Mouse (Mus musculus) intestine, embryonic 16.5 days (tissue): ENCODE data around the gene Sdhb. TPM values are rescaled to one million over a fixed set of nuclear protein-coding genes. Genes with fewer than 3 reads are reported as not detected.

ENCODE experiments used
- ATAC-seq: fragments of 200-750 bp; cut with Nextera tagmentation; 2 replicates; pipeline ENCODE4 v1.8.0; 2017; ENCODE audit warnings: moderate TSS enrichment, moderate library complexity
- H3K27ac ChIP-seq: fragments of 300-500 bp; sonication (generic); 2 replicates; pipeline ENCODE4 v1.5.1; 2014; ENCODE audit warnings: mild to moderate bottlenecking, low read length
- H3K27me3 ChIP-seq: fragments of 300-500 bp; sonication (generic); replicated peaks from 2 replicates; pipeline ENCODE4 v1.6.1; 2014; ENCODE audit warnings: low read length, control low read depth, mixed read lengths; ENCODE audit not compliant: control insufficient read depth, insufficient read depth
- H3K36me3 ChIP-seq: fragments of 300-500 bp; sonication (generic); 2 replicates; pipeline ENCODE4 v1.6.1; 2014; ENCODE audit warnings: low read length, control low read depth; ENCODE audit not compliant: control insufficient read depth, insufficient read depth
- H3K4me1 ChIP-seq: fragments of 300-500 bp; sonication (generic); 2 replicates; pipeline ENCODE4 v1.6.1; 2014; ENCODE audit warnings: low read length, control low read depth, mixed read lengths; ENCODE audit not compliant: control insufficient read depth, insufficient read depth
- H3K4me2 ChIP-seq: fragments of 300-500 bp; sonication (generic); 2 replicates; pipeline ENCODE4 v1.6.1; 2014; ENCODE audit warnings: low read depth, low read length, control low read depth
- H3K4me3 ChIP-seq: fragments of 300-500 bp; sonication (generic); 2 replicates; pipeline ENCODE4 v1.5.1; 2014; ENCODE audit warnings: mild to moderate bottlenecking, low read length
- H3K9ac ChIP-seq: fragments of 300-500 bp; sonication (generic); 2 replicates; pipeline ENCODE4 v1.6.1; 2014; ENCODE audit warnings: low read depth, low read length
- H3K9me3 ChIP-seq: fragments of 300-500 bp; sonication (generic); 2 replicates; pipeline ENCODE4 v1.6.1; 2016; ENCODE audit warnings: low read length, control low read depth; ENCODE audit not compliant: control insufficient read depth
- WGBS: fragments of 180-500 bp; shearing (Covaris S2); extraction: QIAGEN DNeasy Blood & Tissue Kit; methylation state at CpG from one replicate; pipeline ENCODE4 v1.1.7; 2014; 5-methylcytosine and 5-hydroxymethylcytosine counted together
- polyA plus RNA-seq: library from polyadenylated mRNA; unstranded; fragments of >200 nt; fragmentation: Nextera tagmentation; extraction: Ambion mirVana; gene quantifications from 2 replicates; pipeline ENCODE4 v1.2.1, GENCODE M21; 2015

The Sdhb gene
- polyA plus RNA-seq, 1 experiment from 2014 or later: 671 TPM

- 78% methylated on average over 11 of the region's 11 CpGs for WGBS
- H3K9me3 ChIP-seq: no peaks in the 10 kb centered on the region
- no peak overlapping the region for H3K4me3 ChIP-seq
- no peak overlapping the region for H3K9ac ChIP-seq
- H3K27ac ChIP-seq: no peak overlapping the region
- H3K4me1 ChIP-seq: peaks cover 10% of the 10 kb centered on the region
- no peak overlapping the region for H3K4me2 ChIP-seq
- peaks cover 20% of the 10 kb centered on the region for H3K36me3 ChIP-seq
- no peaks in the 10 kb centered on the region for H3K27me3 ChIP-seq
- no peak for ATAC-seq
Observed at GRCm38 (mm10) chr4:140967386-140968159, 6.6 kb downstream of the Sdhb start.

DNA sequence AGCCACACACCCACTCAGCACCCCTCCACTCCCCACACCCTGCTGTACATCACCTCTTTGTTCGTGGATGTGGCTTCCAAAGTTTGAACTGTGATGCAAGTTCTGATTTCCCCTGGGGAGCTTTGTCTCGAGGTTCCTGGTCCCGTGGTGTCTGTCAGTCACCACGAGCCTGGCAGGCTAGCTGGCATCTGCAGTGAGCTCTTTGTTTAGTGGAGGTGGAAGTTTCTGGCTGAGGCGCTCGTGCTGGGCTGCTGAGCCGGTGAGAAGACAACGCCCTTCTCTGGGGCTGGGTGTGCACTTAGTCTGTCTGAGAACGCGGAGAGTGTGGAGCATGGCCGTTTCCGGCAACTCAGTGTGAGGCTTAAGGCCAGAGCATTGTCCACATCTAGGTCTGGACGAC is 10.7 kb downstream of the Sdhb start:
- Histone ChIP-seq H3K27me3 (no peaks in the 10 kb centered on the region), H3K27ac (no peak overlapping the region), H3K4me2 (no peak overlapping the region), H3K9me3 (no peaks in the 10 kb centered on the region), H3K9ac (no peak overlapping the region), H3K36me3 (peaks cover 28% of the 10 kb centered on the region), H3K4me3 (no peak overlapping the region), H3K4me1 (no peaks in the 10 kb centered on the region)
- WGBS: 84% methylated on average over 13 of the region's 13 CpGs
- ATAC-seq: no peak

GRCm38 (mm10) chr4:140974408-140974807 is 13.4 kb downstream of the Sdhb start:
- Histone ChIP-seq H3K4me1 (peaks cover 12% of the 10 kb centered on the region), H3K27me3 (no peaks in the 10 kb centered on the region), H3K9me3 (no peaks in the 10 kb centered on the region), H3K27ac (no peak overlapping the region), H3K4me2 (no peak overlapping the region), H3K9ac (no peak overlapping the region), H3K36me3 (peaks cover 34% of the 10 kb centered on the region), H3K4me3 (no peak overlapping the region)
- no peak for ATAC-seq
- WGBS: 91% methylated on average over 6 of the region's 6 CpGs

DNA sequence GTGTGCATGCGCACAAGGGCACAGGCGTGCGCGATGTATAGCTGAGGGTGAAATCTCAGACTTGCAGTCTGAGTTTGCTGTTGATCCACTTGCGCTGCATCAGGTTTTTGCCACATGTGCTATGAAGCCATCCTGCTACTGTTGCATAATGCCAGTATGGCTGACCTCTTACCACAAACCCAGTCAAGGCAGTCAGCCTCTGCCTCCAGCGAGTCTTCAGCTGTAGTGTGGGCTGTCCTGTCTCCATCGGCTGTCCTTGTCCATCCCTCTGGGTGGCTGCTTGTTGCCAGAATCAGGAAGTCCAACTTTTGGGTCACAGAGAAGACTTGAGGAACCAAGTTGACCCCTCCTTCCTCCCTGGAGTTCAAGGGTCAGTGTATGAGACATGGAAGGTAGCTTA is 14.4 kb downstream of the Sdhb start:
- peaks cover 35% of the 10 kb centered on the region for H3K36me3 ChIP-seq

GRCm38 (mm10) chr4:140977278-140977677 is 16.3 kb downstream of the Sdhb start:
- ATAC-seq: peak; percentile 29
- H3K4me3 ChIP-seq: no peak overlapping the region
- WGBS: 59% methylated on average over 10 of the region's 10 CpGs
- H3K4me2 ChIP-seq: no peak overlapping the region
- peaks cover 22% of the 10 kb centered on the region for H3K36me3 ChIP-seq
- H3K4me1 ChIP-seq: peaks cover 12% of the 10 kb centered on the region
- no peaks in the 10 kb centered on the region for H3K9me3 ChIP-seq
- H3K9ac ChIP-seq: peak overlapping the region; percentile 25; the same call in 1 of the 2 replicates
- peak overlapping the region; percentile 26 for H3K27ac ChIP-seq
- H3K27me3 ChIP-seq: no peaks in the 10 kb centered on the region

More for the DNA sequence above, 14.4 kb downstream of the Sdhb start:
- H3K4me3 ChIP-seq: no peak overlapping the region
- WGBS: 94% methylated on average over 7 of the region's 7 CpGs
- H3K4me2 ChIP-seq: no peak overlapping the region
- H3K9me3 ChIP-seq: no peaks in the 10 kb centered on the region
- H3K27ac ChIP-seq: peak overlapping the region; percentile 34; the same call in 1 of the 2 replicates
- no peak for ATAC-seq
- H3K4me1 ChIP-seq: peaks cover 12% of the 10 kb centered on the region
- H3K27me3 ChIP-seq: no peaks in the 10 kb centered on the region
- no peak overlapping the region for H3K9ac ChIP-seq

GRCm38 (mm10) chr4:140977886-140978692 is 17.1 kb downstream of the Sdhb start:
- no peak overlapping the region for H3K9ac ChIP-seq
- peak; percentile 76 for ATAC-seq
- H3K4me3 ChIP-seq: no peak overlapping the region
- peaks cover 15% of the 10 kb centered on the region for H3K4me1 ChIP-seq
- no peak overlapping the region for H3K4me2 ChIP-seq
- no peaks in the 10 kb centered on the region for H3K27me3 ChIP-seq
- peaks cover 15% of the 10 kb centered on the region for H3K36me3 ChIP-seq
- H3K27ac ChIP-seq: peak overlapping the region; percentile 42
- 78% methylated on average over 14 of the region's 14 CpGs for WGBS
- no peaks in the 10 kb centered on the region for H3K9me3 ChIP-seq

- no peak overlapping the region for H3K4me3 ChIP-seq
- no peaks in the 10 kb centered on the region for H3K9me3 ChIP-seq
- peaks cover 12% of the 10 kb centered on the region for H3K36me3 ChIP-seq
- no peak for ATAC-seq
- H3K4me2 ChIP-seq: no peak overlapping the region
- H3K4me1 ChIP-seq: peaks cover 26% of the 10 kb centered on the region
- H3K27ac ChIP-seq: no peak overlapping the region
- 95% methylated on average over 2 of the region's 2 CpGs for WGBS
- H3K9ac ChIP-seq: no peak overlapping the region
- no peaks in the 10 kb centered on the region for H3K27me3 ChIP-seq
Observed at GRCm38 (mm10) chr4:140981605-140982004, 20.6 kb downstream of the Sdhb start.

- Histone ChIP-seq H3K4me3 (no peak overlapping the region), H3K36me3 (peaks cover 12% of the 10 kb centered on the region), H3K9ac (peak overlapping the region; percentile 48; the same call in 1 of the 2 replicates), H3K4me2 (peak overlapping the region; percentile 7; the same call in 1 of the 2 replicates), H3K27me3 (no peaks in the 10 kb centered on the region), H3K27ac (peak overlapping the region; percentile 70), H3K9me3 (no peaks in the 10 kb centered on the region), H3K4me1 (peaks cover 21% of the 10 kb centered on the region)
- ATAC-seq: 0 out of 2 replicates have a peak, but pooled peaks have one; percentile 10
- whole genome bisulfite sequencing: 39% methylated on average over 4 of the region's 4 CpGs
Observed at GRCm38 (mm10) chr4:140982808-140983207, 21.8 kb downstream of the Sdhb start.

GRCm38 (mm10) chr4:140983442-140983841 is 22.4 kb downstream of the Sdhb start:
- ATAC-seq: peak; percentile 78
- peaks cover 12% of the 10 kb centered on the region for H3K36me3 ChIP-seq
- 4% methylated on average over 9 of the region's 9 CpGs for WGBS

More at GRCm38 (mm10) chr4:140983442-140983841, 22.4 kb downstream of the Sdhb start:
- Histone ChIP-seq H3K9me3 (no peaks in the 10 kb centered on the region), H3K4me2 (0 out of 2 replicates have a peak overlapping the region, but pooled peaks have one; percentile 7), H3K4me3 (no peak overlapping the region), H3K4me1 (peaks cover 22% of the 10 kb centered on the region), H3K27ac (peak overlapping the region; percentile 70), H3K9ac (peak overlapping the region; percentile 48; the same call in 1 of the 2 replicates), H3K27me3 (no peaks in the 10 kb centered on the region)
